Mouse (Mus musculus) embryo, embryonic 10.5 days (tissue): Measurements from ENCODE around the gene Scarf2.

Experiments used
- DNase-seq: peaks from one replicate; pipeline ENCODE4 v3.0.0-alpha.2; 2015; ENCODE audit warnings: low spot score

Gene Scarf2

DNA sequence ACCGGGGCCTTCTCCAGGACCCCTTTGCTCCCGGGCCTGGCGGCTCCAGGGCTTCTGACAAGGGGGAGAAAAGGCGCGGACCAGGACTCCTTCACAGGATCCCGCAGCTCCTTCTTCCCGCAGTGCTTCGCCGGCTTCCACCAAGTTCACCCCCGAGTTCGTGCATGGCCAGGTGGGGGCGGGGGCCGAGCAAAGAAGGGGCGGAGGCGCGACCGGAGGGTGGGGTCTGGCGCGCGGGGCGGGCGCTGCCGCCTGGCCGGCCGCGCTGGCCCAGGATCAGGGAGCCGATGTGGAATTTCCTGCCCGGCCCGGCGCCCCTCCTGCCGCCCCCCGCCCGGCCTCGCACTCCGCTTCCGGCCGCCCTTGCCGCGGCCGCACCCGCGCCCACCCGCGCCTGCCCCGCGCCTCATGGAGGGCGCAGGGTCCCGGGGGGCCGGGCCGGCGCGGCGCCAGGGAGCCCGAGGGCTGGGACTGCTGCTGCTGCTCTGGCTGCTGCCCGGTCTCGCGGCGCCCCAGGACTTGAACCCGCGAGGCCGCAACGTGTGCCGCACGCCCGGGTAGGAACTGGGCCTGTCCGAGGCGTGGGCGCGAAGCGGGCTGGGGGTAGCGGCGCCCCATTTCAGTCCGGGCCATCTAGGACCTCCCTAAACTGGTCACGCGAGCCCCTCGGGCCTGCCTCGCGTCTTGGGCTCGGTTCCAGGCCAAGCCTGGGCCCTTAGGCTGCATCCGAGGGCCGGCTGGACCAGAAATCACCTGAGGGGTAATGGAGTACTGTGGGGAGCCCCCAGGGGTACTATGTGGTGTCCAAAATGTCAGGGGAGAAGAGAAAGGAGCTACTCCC, at the start of gene Scarf2:
Gene Scarf2 (plus strand): TSS at position 312 of the 841 bp plus-strand sequence.
- peak; percentile 70 for DNase-seq

DNA sequence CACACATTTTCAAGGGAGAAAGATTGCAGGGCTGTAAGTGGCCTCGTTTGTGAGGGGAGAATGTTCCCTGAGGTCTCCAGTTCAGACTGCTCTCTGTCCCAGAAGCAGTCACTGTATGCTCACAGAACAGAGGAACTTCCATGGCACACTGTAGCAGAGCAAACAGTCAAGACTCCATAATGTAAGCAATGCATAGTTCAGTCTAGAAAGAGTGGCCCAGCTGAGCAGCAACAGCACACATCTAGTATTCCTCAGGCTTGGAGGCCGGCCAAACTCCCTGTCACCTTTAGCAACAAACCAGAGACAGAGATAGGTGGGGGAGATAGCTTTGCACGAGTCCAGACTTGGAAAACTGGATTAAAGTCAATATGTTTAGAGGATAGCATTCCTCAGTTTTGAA, 44.1 kb upstream of the Scarf2 start:
- DNase-seq = no peak

DNA sequence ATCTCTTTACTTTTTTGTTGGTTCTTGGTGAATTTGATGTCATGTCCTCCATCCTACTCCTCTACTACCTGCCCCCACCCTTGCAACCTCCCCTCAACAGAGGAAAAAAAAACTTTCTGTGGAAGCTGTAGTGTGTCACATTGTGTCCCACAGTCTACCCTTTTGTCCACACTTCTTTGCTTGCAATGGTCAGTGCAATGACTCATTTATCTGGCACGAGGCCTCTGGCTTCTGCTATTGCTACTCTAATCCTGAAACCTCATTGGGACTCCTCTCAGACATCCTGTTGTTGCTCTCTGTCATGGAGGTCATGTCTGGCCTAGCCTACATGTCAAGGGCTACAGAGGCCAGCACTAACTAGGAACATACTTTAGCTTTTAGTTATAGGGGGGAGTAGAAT, 43.4 kb upstream of the Scarf2 start:
- no peak for DNase-seq

DNA sequence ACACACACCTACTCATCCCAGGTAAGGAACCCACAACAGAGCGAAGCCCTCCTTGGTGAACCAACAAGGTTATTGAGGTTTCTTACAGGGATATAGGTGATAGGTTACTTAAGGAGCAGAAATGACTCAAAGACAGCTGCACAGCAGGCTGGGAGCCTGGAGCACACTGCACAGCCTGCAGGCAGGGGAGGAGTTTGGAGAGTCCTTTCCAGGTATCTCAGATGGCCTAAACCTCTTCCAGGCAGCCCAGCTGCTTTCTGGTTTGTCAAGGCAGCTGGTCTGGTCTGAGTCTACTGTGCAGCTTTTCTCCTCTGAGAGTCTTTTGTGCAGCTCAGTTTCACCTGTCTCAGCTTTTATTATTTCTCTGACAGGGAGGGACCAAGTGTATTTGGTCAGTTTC, 39.3 kb upstream of the Scarf2 start:
- DNase-seq = no peak

DNA sequence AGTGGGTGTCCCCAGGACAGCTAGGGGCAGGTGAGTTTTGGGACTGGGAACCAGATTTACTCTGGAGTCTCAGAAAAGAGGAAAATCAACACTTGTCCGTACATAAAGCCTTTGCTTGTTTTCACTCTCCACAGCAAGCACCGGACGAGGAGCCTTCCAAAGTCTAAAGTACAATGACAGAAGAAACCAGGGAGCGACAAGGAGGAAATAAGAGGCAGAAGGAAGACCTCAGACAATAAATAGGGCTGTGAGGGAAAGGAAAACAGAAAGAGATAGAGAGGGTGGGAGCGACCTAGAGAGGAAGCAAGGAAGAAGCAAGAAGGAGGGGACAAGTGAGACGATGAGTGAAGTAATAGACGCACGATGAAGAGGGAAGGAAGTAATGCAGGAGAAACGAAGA, 38.2 kb upstream of the Scarf2 start:
- DNase-seq = no peak

DNA sequence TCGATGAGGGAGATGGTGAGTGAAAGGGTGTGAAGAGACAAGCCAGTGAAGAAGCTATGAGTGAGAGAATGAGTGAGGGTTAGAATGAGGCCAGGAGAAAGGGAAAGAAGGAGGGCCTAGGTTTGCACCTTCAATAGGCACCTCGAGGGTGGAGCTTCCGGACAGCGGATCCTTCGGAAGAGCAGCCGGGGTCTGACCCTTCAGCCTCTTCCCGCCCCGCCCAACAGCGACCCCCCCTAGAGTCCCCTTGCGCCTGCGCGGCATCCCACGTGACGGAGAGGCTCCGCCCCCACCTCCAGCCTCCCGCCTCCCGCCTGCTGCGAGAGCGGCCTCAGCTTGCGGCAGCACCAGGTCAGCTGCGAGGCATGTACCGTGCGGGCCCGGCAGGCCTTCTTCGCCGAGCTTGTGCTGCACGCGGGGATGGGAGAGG, 37.7 kb upstream of the Scarf2 start, which contains the start of gene Klhl22:
Gene Klhl22 (plus strand): TSS at position 275 of the 430 bp plus-strand sequence.
- peak; percentile 95 for DNase-seq

DNA sequence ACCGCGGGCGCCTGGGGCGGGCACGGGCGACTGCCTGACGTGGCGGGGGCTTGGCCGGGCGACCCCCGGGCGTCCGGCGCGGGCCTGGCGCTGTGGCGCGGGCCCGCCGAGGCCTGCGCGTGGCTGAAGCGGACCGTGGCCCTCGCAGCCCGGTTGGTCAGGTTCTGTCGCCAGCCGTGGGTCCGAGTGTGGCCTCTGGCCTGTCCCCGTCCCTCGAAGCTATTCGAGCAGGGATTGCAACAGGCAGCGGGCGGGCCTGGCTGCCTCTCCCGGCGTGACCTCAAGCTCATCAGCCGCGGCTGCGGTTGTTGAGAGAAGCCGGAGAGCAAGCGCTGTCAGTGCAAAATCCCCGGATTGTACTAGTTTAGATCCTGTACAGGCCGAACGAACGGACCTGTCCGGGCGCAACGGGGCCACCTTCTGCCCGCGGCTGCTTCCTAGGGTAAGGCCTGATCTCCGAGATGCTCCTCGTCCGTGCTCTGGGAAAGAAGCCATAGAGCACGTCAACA, 37.2 kb upstream of the Scarf2 start:
- peak; percentile 63 for DNase-seq

DNA sequence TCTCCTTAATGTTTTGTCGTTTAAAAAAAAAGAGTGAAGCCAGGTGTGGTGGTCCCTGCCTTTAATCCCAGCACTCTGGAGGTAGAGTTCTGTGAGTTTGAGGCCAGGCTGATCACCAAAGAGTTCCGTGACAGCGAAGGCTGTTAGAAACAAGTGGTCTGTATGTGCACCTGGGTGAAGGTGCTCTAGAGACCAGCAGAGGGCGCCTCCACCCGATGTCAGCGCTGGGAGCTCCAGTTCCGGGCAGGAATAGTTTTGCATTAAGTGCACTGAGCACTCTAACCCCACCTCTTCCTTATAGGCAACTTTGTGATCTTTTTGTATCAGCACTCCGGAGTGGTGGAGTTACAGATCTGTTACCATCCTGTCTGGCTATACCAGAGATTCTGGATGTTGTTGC, 36.4 kb upstream of the Scarf2 start:
- DNase-seq = peak; percentile 74

DNA sequence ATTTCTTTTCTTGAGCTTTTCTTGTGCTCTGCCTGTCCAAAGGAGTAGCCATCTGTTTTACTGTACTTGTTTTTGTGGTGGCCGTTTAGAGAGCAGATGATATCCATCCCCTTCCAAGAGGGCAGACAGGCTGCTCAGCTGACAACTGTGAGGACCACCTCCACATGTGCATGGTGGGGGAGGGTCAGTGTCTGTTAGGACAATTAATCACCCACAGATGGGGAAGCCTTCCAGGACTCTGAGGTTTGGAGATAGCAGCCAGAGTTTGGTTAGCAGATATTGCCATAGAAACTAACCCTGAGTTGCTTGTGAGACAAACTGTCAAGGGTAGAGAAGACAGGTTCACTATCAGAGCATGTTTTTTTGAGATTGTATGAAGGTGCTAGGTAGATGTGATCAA, 36.0 kb upstream of the Scarf2 start:
- peak; percentile 61 for DNase-seq

DNA sequence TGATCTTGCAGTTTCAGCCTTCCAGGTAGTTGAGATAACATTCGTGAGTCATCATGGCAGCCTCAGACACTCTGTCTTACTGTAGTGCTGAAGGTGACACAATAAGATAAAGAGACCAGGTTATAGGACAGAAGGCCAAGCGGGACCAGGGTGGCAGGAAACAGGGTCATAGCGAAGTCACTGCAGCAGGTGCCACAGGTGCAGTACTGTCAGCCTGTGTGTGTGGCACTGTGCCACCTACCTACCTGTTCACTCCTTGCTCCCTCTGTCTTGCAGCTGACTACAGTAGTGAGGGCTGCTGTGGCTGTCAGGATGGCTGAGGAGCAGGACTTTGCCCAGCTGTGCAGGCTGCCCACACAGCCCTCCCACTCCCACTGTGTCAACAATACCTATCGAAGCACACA, 33.0 kb upstream of the Scarf2 start:
- DNase-seq = no peak

DNA sequence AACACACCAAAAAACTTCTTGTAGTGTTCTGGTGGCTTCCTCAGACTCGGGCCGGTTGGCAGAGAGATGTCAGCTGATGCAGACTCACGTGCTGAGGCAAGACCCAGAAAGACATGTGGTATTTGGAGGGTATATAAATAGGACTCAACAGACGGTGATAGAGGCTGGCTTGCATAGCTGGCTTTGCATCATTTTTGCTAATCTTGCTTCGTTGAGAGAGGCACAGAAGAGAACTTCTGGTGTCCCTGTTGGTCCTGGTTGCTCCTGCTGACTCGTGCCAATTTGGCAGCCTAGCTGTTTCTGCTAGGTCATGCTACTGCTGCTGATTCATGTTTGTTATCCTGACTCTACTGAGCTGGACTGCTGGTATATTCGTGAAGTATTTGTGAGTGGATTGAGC, 28.2 kb upstream of the Scarf2 start:
- no peak for DNase-seq

DNA sequence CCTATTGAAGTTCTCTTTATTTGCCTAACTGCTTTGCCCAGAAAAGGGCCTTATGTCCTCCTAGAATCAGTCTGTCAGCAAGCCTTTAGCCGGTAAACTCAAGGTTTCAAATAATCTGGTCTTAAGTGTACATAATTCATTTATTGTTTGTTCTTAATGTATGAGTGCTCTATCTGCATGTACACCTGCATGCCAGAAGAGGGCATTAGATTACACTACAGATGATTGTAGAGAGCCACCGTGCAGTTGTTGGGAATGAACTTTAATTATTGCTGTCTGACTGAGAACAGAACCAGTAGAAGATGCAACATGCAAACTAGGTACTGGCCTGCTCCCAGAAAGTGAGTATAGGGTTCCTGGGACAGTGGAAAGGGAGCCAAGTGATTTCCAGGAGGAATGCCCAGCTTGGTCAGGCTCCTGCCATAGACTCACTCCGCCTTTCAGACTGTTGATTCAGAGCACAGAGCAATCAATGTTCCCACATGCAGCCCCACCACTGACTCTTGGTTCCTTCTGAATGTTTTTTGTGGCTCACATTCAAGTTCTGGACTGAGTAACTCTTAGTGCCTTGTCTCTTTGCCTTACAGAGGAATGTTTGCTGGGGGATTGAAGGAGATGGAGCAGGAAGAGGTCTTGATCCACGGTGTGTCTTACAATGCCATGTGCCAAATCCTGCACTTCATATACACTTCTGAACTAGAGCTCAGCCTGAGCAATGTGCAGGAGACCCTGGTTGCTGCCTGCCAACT, 25.8 kb upstream of the Scarf2 start:
- DNase-seq = peak; percentile 12

DNA sequence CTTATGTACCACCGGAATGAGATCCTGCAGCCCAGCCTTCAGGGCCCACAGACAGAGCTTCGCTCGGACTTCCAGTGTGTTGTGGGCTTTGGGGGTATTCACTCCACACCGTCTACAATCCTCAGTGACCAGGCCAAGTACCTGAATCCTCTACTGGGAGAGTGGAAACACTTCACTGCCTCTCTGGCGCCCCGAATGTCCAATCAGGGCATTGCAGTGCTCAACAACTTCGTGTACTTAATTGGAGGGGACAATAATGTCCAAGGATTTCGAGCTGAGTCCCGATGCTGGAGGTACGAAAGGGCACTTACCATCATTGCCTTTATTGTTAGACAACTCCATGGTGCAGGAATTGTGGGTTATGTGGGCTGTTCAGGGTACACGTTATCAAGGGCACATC, 20.3 kb upstream of the Scarf2 start:
- peak; percentile 46 for DNase-seq

DNA sequence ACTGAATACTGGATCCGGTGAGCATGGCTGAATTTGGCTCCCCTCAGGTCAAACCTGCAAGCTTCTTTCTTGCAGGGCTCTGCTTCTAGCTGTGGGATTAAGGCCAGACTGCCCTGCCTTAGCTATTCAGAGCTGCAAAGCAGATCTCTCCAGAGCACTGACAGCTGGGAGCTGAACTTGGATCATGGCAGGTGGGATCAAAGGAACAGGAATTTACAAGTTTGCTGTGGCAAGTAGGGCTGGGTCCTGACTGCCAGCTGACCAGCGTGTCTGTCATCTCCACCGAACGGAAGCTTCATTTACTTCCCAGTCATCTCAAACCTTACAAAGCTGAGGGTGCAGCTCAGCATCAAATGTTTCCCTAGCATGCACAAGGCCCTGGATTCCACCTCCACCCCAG, 18.9 kb upstream of the Scarf2 start:
- no peak for DNase-seq

DNA sequence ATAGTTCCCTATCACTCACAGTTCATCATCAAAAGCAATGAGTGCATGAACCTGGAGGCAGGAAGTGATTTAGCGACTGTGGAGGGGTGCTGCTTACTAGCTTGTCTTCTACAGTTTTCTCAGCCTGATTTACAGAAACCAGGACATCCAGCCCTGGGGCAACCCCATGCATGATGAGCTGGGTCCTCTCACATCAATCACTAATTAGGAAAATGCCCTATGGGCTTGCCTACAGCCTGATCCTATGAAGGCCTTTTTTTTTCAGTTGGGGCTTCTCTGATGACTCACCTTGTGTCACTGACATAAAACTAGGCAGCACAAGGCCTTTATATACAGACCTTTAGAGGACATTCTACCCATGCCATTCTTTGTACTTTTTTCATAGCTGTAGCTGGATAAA, 17.4 kb upstream of the Scarf2 start:
- no peak for DNase-seq

DNA sequence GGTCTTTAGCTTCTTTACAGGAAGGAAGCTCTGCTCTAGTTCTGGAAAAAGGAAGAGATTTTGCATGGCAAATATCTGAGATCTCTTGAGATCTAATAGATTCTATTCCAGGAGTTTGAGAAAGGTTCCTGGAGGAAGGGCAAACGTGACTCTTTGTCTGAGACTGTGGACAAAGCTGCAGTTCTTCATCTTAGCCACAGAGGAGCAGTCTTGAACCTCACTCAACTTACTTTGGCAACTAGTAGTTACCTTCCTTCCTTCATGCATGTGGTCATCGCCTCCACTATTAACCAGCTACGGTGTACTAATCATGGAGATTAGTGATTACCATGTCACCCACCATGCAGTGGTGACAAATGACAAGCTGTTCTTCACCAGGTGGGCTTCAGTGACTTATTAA, 11.7 kb upstream of the Scarf2 start:
- DNase-seq = peak; percentile 3

DNA sequence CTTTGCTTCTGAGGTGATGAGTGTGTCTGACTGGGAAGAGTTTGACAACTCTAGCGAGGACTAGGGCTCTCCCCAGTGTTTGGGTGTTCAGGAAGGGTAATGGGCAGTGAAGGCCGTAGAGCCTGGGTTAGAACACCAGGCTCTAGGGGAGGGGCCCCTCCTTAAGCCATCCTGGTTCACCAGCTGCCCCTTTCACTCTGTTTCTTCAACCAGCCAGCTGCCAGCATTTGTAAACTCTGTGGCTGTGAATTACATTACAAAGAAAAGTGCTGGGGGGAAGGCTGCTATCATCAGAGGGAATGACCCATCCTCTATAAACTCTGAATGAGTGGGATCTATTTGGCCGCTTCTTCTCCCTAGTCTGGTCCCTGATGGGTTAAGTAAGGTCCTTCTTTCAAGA, 4.4 kb upstream of the Scarf2 start:
- DNase-seq = no peak

DNA sequence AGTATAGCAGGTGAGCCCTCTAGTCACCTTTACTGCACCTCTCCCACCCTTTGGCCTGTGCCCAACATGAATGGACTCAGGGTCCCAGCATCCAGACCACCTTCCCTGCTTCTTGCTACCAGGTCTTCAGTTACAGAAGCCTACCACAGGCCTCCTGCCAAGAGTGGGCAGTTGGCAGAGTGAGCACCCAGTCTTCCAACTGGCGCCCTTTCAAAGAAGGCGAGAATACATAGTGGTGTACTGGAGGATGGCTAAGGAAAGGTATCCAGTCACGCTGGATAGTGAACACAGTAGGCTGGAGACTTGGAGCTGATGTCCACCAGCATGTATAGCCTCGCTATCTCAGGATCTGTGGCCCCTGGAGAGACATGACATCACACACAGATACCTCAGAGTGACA, 3.0 kb upstream of the Scarf2 start:
- DNase-seq = no peak

DNA sequence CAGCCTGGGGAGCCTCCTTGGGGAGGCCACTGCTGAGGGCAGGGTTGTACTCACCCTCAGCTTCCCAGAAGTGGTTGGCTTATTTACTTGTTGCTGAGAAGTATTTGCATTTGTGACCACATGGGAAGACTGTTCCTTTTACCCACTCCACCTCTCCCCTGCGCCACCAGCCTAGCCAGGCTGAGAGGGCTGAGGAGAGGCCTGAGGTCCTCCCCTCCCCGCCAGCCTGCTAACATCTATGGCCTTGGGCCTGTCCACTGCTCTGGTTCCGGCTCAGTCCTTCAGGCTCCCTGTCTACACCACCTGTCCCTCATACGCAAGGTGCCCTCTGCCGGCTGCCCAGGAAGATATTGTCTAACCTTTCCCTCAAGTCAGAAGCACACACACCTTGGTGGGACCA, 1.4 kb upstream of the Scarf2 start:
- DNase-seq = peak; percentile 6

DNA sequence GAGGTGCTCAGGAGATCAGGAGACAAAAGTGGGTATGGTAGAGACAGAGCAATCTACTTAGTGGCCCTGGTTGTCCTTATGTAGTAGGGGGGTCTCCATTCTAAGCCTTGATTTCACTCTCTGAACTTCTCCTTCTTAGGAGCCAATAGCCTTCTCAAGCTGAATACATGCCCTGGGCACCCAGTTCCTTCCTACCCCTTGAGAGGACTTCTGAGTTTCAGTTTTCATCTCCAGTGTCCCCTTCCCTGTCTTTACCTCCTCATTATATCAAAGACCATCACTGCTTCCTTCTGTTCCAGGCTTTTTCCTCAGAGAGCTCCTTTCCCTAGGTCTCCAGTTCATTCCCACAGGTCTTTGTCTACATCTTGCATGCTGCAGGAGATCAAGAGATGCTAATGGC, 563 bp upstream of the Scarf2 start:
- peak; percentile 20 for DNase-seq

DNA sequence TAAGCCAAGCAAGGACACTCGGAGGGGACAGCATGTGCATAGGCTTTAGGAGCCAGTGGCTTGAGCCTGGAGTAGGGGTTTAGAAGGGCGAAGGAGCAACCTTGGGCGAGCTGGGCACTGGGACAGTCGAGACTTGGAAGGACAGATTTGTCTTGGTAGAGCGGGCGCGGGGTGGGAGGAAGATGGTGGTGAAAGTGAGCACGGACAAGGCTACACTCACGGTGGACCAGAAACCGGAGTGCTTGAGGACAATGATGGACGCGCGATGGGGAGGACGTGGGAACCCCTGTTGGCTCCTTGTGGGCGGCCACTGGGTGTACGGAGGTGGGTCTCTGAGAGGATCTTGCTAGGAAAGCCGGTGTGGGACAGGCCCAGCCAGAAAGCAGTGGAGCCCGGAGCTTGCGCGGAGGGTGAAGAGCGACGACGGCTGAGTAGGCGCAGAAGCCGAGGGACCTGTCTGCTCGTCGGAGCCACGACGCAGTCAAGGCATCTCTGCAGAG, 780 bp downstream of the Scarf2 start:
- DNase-seq = peak; percentile 62

DNA sequence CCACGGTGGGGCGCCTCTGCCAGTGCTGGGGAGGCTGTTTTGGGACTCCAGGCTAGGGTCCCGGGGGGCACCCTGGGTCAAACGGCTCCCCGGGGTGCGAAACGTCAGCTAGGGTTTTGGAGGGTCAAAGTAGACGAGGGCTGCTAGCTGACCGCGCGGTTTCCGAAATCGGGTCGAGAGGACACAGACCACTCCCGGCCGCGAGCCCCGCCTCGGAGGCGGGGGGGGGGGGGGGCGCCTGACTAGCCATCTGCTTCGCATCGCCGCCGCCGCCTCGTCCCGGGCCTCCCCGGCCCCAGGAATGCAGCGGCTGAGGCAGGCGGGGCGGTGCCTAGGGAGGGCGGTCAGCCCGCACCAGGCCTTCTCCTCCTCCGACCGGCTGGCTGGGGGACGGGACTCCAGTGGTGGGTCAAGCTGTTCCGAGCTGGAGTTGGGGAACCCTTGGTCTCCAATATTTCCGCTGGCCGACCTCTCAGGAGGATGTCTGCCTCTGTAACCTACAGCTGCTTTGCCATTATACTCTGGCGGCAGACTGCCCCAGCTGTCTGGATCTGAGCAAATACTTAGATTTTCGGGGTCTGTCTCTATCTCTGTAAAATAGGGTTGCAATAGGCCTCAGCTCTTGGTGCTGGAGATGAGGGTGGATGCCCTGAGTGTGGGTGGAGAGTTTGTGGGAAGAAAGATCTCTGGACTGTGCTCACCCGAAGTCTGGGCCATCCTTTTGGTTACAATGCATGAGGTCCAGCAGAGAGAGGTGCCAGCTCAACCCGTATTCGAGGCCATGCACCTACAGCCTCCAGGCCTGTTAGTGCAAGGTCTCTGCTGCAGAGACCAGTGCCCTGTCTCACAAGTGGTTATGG, 1.5 kb downstream of the Scarf2 start:
- DNase-seq = peak; percentile 73
